Mouse (Mus musculus) stomach, postnatal 0 days (tissue): ENCODE data around the gene Atp5f1. TPM values are rescaled to one million over a fixed set of nuclear protein-coding genes. Genes with fewer than 3 reads are reported as not detected.

Experiments used
- ATAC-seq: fragments of 200-750 bp; cut with Nextera tagmentation; 2 replicates; pipeline ENCODE4 v1.8.0; 2017; ENCODE audit not compliant: low FRiP score, low TSS enrichment
- DNase-seq: peaks from one replicate; pipeline ENCODE4 v3.0.0-alpha.2; 2016; ENCODE audit warnings: low spot score
- H3K27ac ChIP-seq: fragments of 300-500 bp; sonication (generic); replicated peaks from 2 replicates; pipeline ENCODE4 v1.5.1; 2014; ENCODE audit warnings: mild to moderate bottlenecking, control low read depth
- H3K27me3 ChIP-seq: fragments of 300-500 bp; sonication (generic); 2 replicates; pipeline ENCODE4 v1.6.1; 2014; ENCODE audit warnings: low read length; ENCODE audit not compliant: control insufficient read depth, insufficient read depth
- H3K36me3 ChIP-seq: fragments of 300-500 bp; sonication (generic); 2 replicates; pipeline ENCODE4 v1.6.1; 2014; ENCODE audit warnings: low read length, mixed read lengths; ENCODE audit not compliant: control insufficient read depth, insufficient read depth
- H3K4me1 ChIP-seq: fragments of 300-500 bp; sonication (generic); replicated peaks from 2 replicates; pipeline ENCODE4 v1.6.1; 2014; ENCODE audit warnings: antibody characterized with exemption; ENCODE audit not compliant: control insufficient read depth, insufficient read depth
- H3K4me2 ChIP-seq: fragments of 300-500 bp; sonication (generic); replicated peaks from 2 replicates; pipeline ENCODE4 v1.6.1; 2014; ENCODE audit warnings: low read depth, mild to moderate bottlenecking, control low read depth, moderate library complexity
- H3K4me3 ChIP-seq: fragments of 300-500 bp; sonication (generic); 2 replicates; pipeline ENCODE4 v1.5.1; 2014; ENCODE audit warnings: low read depth, low read length, control low read depth
- H3K9ac ChIP-seq: fragments of 300-500 bp; sonication (generic); 2 replicates; pipeline ENCODE4 v1.6.1; 2014; ENCODE audit warnings: mild to moderate bottlenecking, low read length, control low read depth, mixed read lengths
- H3K9me3 ChIP-seq: fragments of 300-500 bp; sonication (generic); 2 replicates; pipeline ENCODE4 v1.6.1; 2016; ENCODE audit warnings: low read length; ENCODE audit not compliant: control insufficient read depth
- CTCF ChIP-seq: IDR thresholded peaks from 2 replicates; pipeline ENCODE4 v1.5.1; 2016; ENCODE audit warnings: antibody characterized with exemption, low read depth, mild to moderate bottlenecking, moderate library complexity
- EP300 ChIP-seq: optimal IDR thresholded peaks from 2 replicates; pipeline ENCODE3; 2016; ENCODE audit warnings: antibody characterized with exemption
- WGBS: fragments of 180-500 bp; shearing (Covaris S2); extraction: QIAGEN DNeasy Blood & Tissue Kit; methylation state at CpG from one replicate; pipeline ENCODE4 v1.1.7; 2014; 5-methylcytosine and 5-hydroxymethylcytosine counted together
- polyA plus RNA-seq: library from polyadenylated mRNA; unstranded; fragments of >200 nt; fragmentation: Nextera tagmentation; extraction: Ambion mirVana; gene quantifications from 2 replicates; pipeline ENCODE4 v1.2.1, GENCODE M21; 2015

Atp5f1 gene
- polyA plus RNA-seq, 1 experiment from 2014 or later, result 406 TPM

DNA sequence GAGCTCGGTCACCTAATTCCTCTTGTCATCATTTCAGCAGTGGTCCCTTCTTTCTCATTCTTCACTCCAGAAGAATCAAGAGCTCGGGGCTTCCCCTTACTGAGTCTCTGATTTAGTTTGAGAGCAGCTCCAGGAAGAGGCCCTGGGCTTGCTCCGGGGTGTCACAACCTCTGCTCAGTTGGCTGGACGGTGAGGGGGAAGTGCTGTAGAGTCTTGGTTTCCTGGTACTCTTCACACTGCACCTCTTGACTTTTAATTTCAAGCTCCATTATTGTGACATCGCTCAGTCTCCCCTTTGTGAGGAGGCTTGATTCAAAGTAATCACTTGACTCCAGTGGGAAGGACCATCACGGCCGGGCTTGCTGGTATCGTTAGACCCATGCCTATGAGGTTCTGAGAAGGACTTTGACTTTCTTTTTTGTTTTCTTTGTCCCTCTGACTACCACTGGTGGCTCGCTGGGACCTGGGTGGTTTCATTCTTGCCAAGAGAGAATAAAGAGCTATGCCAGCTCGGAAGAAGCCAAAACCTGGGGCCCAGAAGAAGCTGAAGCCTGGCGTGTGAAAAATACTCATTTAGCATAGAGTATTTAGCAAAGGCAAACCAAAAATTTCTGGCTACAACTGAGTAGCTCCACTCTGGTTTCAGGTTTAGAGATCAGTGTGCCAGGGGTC lies 49.2 kb downstream of the Atp5f1 start:
- H3K9me3 ChIP-seq, result no peaks in the 10 kb centered on the region
- no peak overlapping the region for H3K9ac ChIP-seq
- no peak for ATAC-seq
- H3K4me1 ChIP-seq, result no peaks in the 10 kb centered on the region
- no peak for DNase-seq
- H3K4me3 ChIP-seq, result no peak overlapping the region
- no peaks in the 10 kb centered on the region for H3K36me3 ChIP-seq
- TF ChIP-seq CTCF (no peak), EP300 (no peak)
- 81% methylated on average over 11 of the region's 11 CpGs for WGBS
- no peak overlapping the region for H3K4me2 ChIP-seq
- no peaks in the 10 kb centered on the region for H3K27me3 ChIP-seq
- no peak overlapping the region for H3K27ac ChIP-seq

DNA sequence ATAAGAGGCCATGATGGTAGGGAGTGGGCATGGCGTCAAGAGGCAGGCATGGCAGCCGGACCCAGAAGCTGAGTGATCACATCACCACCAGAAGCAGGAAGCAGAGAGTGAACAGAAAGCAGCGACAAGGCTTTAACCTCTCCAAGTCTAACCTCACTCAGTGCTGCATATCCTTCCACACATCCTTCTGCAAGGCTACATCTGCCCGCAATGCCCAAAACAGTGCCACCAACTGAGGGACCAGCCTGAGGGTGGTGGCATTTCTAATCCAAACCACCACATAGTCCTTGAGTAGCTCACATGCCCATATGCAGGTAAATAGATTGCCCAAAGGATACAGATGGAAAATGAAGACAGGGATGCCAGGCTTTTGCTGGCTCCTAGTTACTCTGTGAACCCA lies 50.9 kb downstream of the Atp5f1 start:
- H3K27me3 ChIP-seq, result no peaks in the 10 kb centered on the region
- TF ChIP-seq CTCF (no peak), EP300 (no peak)
- 89% methylated on average over 4 of the region's 4 CpGs for WGBS

DNA sequence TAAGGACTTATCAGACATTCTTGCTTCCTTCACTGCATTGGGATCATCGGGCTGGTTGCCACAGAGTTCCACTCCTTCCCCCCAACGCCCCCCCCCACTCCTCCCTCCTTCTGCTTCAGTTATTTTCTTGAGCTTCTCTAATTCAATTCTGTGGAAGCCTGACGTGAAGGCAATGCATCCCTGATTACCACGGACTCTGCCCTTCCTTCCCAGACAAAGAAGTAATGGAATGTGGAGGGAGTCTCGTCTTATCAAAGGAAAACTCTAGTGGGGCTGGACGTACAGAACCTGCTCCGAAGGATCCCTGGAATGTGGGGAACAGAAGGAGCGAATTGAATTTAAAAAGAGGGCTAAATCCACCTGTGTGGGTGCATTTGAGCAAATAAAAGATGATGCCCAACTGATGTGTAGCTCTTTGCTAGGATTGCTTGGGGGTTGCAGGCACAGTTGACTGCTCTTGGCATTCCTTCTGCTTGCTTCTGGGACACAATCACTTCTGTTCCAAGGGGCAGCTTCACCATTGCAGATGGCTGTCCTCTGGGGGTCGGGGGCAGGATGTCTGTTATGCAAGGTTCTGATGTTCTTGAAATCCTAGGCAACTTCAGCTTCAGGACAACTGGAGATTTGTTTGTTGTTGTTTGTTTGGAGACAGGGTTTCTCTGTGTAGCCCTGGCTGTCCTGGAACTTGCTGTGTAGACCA lies 51.8 kb downstream of the Atp5f1 start:
- no peak for ATAC-seq
- WGBS, result 38% methylated on average over 9 of the region's 9 CpGs
- TF ChIP-seq CTCF, result no peak
- TF ChIP-seq EP300, result no peak

More for the DNA sequence above, 50.9 kb downstream of the Atp5f1 start:
- DNase-seq (no peak), ATAC-seq (no peak)
- H3K4me3 ChIP-seq, result no peak overlapping the region
- no peak overlapping the region for H3K9ac ChIP-seq
- no peaks in the 10 kb centered on the region for H3K36me3 ChIP-seq
- no peaks in the 10 kb centered on the region for H3K4me1 ChIP-seq
- no peak overlapping the region for H3K27ac ChIP-seq
- no peak overlapping the region for H3K4me2 ChIP-seq
- no peaks in the 10 kb centered on the region for H3K9me3 ChIP-seq

DNA sequence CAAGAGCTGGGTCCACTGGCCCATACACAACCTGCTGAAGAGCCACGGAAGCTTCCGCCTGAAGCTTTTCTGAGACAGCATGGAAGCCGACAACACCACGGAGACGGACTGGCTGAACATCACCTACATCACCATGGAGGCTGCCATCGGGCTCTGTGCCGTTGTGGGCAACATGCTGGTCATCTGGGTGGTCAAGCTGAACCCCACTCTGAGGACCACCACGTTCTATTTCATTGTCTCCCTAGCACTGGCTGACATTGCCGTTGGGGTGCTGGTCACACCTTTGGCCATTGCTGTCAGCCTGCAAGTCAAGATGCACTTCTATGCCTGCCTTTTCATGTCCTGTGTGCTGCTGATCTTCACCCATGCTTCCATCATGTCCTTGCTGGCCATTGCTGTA lies 55.2 kb downstream of the Atp5f1 start:
- Histone ChIP-seq H3K27me3 (no peaks in the 10 kb centered on the region), H3K27ac (no peak overlapping the region), H3K4me2 (no peak overlapping the region), H3K4me1 (no peaks in the 10 kb centered on the region), H3K36me3 (no peaks in the 10 kb centered on the region), H3K9me3 (no peaks in the 10 kb centered on the region), H3K9ac (no peak overlapping the region), H3K4me3 (no peak overlapping the region)
- WGBS, result 87% methylated on average over 9 of the region's 9 CpGs
- DNase-seq (no peak), ATAC-seq (no peak)
- TF ChIP-seq CTCF, result no peak
- TF ChIP-seq EP300, result no peak

More for the DNA sequence above, 51.8 kb downstream of the Atp5f1 start:
- Histone ChIP-seq H3K9ac (no peak overlapping the region), H3K4me2 (no peak overlapping the region), H3K4me3 (no peak overlapping the region), H3K9me3 (no peaks in the 10 kb centered on the region), H3K27me3 (no peaks in the 10 kb centered on the region), H3K36me3 (no peaks in the 10 kb centered on the region), H3K27ac (no peak overlapping the region), H3K4me1 (no peaks in the 10 kb centered on the region)
- DNase-seq, result peak; percentile 12

DNA sequence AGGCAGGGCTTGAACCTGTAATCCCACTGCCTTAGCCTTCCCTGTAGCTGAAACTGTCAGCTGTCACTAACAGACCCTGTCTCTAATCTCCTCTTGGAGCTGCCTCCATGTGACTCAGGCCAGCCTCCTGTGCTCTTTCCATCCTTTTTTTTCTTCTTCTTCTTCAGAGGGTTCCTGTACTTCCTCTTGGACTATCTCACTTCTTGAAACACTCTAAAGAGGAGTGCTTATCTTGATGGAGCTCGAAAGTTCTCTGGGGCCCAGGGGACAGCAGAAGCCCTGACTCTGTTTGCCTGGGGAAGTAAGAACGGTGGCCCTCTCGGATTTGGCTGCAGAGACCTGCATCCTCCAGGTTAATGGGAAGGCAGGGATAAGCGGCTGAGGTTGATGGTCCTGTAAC lies 55.7 kb downstream of the Atp5f1 start:
- H3K9me3 ChIP-seq, result no peaks in the 10 kb centered on the region
- no peak for TF ChIP-seq CTCF
- no peaks in the 10 kb centered on the region for H3K36me3 ChIP-seq
- no peak overlapping the region for H3K9ac ChIP-seq
- no peak for DNase-seq
- no peaks in the 10 kb centered on the region for H3K27me3 ChIP-seq
- no peak for ATAC-seq
- no peak overlapping the region for H3K4me3 ChIP-seq
- H3K4me2 ChIP-seq, result no peak overlapping the region
- 66% methylated on average over 4 of the region's 4 CpGs for WGBS
- H3K4me1 ChIP-seq, result no peaks in the 10 kb centered on the region
- no peak overlapping the region for H3K27ac ChIP-seq

DNA sequence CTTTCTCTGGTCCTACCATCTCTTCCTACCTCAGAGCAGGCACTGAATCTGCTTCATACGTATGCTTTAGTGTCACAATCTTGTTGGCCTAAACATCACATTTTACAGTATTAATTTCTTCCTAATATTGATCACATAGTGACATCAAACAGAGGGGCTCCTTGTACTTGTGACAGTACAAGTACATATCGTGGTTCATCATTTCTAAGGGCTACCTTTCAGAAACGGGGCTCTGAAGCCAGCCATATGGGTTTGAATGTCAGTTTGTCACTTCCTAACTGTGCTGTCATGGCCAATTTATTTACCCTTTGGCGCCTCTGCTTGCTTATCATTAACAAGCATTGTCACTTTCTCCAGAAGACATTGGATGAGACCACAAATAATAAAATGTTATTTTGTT lies 58.4 kb downstream of the Atp5f1 start:
- H3K9me3 ChIP-seq, result no peaks in the 10 kb centered on the region
- H3K27ac ChIP-seq, result no peak overlapping the region
- no peak overlapping the region for H3K9ac ChIP-seq
- no peak overlapping the region for H3K4me2 ChIP-seq
- no peak overlapping the region for H3K4me3 ChIP-seq
- 66% methylated on average over 4 of the region's 4 CpGs for WGBS
- no peak for TF ChIP-seq CTCF
- TF ChIP-seq EP300, result no peak
- H3K36me3 ChIP-seq, result no peaks in the 10 kb centered on the region
- H3K4me1 ChIP-seq, result no peaks in the 10 kb centered on the region
- ATAC-seq (no peak), DNase-seq (no peak)
- H3K27me3 ChIP-seq, result no peaks in the 10 kb centered on the region
